Mouse (Mus musculus) kidney, adult 2 months (tissue): ENCODE data around the gene D17H6S53E.

ENCODE experiments used
- CTCF ChIP-seq: fragments of 200-500 bp; conservative IDR thresholded peaks from 2 replicates; pipeline ENCODE4 v1.5.1; 2011; ENCODE audit warnings: low read depth, mild to moderate bottlenecking, control low read depth, low read length, moderate library complexity, mixed read lengths; ENCODE audit not compliant: insufficient read depth, insufficient read length
- POLR2A ChIP-seq: fragments of 200-500 bp; IDR thresholded peaks from one replicate; pipeline ENCODE4 v1.6.1; 2011; ENCODE audit warnings: low read depth, low read length, control low read depth

GRCm38 (mm10) chr17:35120745-35121142 is 5.4 kb upstream of the D17H6S53E start:
- TF ChIP-seq POLR2A (no peak), CTCF (no peak)
